Mouse (Mus musculus) embryo, embryonic 11 days (tissue): ENCODE data around the gene Ctdspl.
A peak's percentile ranks its signal among the peaks of the same experiment; 100 is the strongest.

ENCODE experiments used
- DNase-seq: peaks from one replicate; pipeline ENCODE4 v3.0.0-alpha.2; 2015

The Ctdspl gene

DNA sequence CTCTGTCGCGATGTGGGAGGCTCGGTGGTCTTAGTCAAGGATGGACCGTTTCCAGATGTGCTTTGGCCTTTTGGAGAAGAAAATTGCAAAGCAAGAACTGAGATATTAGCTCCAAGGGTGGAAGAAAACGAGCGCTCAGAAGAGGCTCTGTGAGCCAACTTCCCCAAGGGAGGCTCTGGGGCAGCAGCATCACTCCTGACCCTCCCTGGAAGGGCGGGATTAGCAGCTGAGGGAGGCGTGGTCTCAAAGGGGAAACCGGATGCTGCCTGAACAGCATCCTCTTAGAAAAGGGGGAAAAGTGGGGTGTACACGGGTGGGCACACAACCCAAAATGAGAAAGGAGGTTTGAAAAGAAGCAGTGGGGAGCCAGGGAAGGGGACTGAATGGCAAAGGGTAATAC, 23.8 kb downstream of the Ctdspl start:
- no peak for DNase-seq

DNA sequence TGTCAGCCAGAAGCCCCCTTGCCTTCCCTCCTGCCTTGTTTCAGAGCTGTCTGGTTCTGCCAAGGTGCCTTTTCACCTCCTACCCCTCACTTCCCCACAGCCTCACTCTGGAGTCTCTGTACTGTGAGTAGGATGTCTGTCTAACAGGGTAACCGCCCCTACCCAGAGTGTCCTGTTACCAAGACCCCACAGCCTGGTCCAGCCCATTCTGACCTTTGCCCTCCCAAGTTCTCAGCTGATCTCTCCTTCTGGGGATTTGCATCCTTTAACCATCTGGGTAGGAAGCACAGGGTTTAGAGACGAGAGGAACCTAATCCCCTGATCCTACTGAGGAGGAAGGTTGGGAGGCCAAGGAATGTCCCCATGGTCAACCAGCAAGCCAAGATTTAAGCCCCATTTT, 24.5 kb downstream of the Ctdspl start:
- no peak for DNase-seq

DNA sequence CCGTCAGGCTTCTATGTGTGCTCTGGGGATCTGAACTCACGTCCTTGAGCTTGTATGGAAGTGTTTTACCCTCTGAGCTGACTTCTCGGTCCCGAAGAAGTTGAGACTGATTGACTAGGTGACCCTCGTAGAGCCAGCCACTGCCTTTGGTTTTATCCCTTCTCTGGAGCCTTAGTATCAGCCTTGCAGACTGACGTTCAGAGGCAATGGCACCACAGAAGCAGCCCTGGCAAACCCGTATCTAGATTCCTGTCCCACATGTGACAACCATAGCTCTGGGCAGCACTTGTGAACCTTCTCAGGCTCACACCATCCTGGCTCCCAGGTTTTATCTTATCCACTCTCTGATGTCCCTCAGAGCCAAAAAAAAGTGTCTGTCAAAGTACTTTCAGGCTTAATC, 25.1 kb downstream of the Ctdspl start:
- DNase-seq: no peak

DNA sequence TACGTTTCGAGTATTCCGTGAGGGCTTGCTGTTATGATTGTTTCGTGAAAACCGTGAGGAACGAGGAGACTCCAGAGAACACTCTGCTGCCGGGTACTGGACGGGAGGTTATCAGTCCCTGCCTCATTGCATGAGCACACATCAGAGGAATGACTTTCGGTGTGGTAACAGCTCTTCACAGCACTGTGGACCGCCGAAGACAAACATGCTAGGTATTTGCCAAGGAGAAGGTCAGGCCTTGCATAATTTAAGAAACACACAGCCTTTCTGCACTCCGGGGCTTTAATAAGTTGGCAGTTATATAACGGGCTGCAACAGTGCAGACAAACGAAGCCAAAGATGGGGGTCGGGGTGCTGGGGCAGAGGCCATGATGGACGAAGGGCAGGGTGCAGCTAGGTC, 25.9 kb downstream of the Ctdspl start:
- no peak for DNase-seq

DNA sequence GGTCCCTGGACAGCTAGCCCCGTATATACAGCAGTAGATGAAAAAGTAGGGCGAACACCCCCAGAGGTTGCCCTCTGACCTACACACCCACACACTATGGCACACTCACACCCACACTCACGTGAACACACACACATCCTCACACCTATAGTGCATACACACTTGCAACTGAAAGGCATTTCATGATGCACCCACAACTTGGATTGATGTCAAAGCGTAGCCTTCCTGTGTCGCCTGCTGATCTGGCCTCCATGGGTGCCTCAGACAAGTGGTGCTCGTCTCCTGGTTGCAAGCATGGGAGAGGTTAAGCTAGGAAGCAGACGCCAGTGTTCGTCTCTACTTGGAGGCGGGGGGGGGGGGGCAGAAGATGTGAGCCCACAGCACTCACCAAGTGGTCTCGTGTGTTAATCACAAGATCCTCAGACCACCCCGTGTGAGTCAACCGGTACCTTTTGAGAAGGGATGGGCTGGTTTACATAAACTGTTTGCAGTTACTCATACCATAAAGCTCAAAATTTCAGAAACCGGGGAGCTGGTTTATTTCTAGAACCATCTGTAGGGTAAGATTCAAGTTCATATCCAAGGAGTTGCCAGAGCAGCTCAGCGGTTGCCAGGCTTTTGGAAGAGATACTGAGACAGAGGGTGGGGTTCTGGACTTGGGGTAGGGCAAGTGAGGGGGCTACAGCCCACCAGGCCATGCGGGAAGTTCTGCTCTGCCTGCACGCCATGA, 27.4 kb downstream of the Ctdspl start:
- no peak for DNase-seq

DNA sequence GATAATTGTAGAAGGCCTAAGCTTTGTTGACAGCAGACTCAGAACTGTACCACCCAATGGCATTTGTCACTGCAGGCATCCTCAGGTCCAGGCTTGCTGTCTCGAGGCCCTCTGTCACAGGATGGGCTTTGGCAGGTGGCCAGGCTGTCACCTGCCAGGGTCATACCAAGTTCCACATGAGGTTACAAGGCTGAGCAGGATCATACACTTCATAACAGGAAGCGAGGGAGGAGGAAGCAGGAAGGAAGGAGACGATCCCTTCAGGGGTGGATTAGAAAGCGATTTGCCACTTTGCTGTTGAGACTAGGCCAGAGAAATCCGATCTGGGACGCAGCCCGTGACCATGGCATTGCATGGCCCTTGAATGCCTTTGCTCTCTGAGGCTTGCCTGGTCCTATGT, 32.5 kb downstream of the Ctdspl start:
- DNase-seq: no peak

DNA sequence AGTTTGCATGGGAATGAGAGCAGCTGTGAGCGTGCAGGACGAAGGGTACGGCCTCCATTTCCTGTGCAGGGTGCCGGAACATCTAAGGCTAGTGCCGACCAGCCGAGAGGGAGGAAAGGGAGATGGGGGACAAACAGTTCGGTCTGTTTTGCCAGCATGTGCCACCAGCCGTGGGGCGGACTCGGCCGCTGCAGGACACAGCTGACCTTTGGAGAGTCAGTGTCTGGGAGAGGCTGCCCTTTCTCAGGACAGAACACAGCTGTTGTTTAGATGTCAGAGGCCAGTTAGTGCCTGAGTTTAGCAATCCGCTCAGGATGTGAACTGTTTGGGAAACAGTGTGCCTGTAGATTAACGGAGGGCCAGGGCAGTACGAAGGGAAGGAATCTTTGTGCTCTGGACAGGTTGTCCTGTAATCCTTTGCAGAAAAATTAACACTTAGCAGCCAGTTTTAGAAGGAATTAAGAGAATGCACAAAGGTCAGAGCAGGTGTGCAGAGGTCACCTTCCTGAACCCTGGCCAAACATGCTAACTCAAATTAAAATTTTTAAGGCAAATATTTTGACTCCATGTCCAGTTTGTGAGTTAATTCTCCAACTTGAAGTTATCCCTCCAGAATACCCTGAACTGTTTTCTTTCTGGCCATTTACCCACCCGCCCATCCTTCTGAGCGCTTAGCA, 34.3 kb downstream of the Ctdspl start:
- peak; percentile 62 for DNase-seq

DNA sequence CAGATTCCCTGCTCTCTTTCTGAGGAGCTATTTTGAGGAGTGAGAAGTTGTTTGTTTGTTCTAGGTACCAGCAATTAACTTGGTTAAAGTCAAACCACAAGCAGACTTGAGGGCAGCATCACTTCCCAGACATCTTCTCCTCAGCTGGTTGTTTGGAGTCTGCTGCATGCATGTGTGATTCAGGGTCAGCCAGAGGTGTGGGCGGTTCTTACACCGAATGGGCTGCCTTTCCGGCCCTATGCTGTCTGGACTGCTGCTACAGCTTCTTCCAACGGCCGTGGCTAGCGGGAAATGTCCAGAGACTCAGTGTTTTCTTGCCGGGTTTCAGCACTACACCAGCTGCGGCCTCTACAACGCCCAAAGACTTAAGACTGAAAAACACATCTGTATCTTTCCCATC, 36.9 kb downstream of the Ctdspl start:
- DNase-seq: no peak

DNA sequence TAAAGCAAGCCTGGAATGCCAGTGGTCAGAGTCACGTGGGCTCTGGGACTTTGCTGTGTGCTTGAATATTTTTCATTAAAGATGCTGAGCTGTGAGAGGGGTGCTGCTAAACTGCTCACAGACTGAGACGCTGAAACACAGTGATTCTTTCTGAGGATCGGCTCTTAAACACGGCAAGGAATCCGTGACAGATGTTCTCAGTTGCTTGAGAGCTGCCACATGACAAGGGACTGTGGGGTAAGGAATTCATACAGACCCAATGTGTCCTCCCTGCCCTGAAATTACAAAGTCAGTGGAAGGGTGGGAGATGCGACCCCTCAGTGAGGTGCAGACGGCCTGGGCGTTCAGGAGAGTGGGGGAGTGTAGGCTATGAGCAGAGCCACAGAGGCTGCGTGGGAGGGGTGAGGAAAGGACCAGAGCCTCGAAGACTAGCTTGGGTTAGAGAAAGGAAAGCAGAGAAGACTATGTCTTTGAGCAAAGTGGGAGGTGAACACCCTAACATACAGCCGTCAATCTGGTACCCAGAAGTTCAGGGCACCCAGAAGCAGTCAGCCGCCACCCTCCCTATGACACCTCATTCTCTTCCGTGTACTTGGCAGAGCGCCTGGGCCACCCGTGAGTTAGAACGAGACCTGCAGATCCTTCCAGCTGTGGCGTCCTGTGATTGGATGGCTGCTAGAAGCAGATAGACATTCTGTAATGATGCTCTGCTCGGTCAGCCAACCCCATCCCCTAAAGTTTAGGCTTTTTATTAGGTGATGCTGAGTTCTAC, 38.2 kb downstream of the Ctdspl start:
- no peak for DNase-seq

DNA sequence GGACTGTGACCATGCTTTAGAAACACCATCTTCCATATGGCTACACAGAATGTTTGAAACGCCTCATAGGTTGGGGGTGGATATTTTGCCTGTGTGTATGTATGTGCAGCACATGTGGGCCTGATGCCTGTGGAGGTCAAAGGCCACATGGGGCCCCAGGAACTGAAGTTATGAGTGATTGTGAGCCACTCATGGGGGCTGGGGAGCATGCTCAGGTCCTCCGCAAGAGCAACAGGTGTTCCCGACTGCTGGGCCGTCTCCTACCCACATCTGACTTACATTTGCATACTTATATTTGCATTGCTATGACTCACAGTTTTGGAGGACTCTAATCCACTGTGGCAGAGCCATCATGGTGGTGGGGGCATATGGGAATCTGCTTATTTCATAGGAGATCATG, 43.6 kb downstream of the Ctdspl start:
- DNase-seq: no peak

DNA sequence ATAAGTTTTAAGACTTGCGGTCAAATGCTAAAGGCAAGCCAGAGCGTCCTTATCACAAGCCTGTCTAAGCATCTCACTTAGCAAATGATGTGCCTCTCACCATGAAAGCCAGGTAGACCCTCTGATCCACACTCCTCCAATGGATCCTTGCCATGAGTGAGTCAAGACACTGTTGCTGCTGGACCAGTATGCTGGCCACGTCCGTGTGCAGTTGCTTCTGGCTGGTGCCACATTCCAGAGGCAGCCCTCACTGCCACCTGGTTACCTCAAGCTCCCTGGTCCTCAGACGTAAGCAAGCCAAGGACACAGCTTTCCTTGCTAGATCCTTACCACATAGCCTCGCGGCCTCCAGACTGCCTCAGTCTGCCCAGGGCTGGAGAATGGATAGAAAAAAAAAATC, 46.8 kb downstream of the Ctdspl start:
- no peak for DNase-seq

DNA sequence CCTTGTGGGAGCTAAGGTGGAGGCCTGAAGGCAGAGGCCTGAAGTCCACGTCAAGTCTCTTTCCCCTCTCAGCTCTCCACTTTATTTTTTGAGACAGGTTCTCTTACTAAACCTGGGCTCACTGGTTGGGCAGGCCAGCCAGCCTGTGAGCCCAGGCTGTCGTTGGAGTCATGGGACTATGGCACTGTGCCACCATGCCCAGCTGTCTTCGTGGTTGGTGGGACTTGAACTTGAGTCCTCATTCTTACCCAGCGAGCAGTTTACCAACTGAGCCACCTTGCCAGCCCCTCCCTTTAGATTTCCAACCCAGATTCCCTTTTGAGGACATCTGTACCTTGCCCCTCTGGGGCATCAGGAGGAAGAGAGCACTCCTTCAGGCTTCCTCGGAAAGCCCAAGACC, 47.3 kb downstream of the Ctdspl start:
- no peak for DNase-seq

DNA sequence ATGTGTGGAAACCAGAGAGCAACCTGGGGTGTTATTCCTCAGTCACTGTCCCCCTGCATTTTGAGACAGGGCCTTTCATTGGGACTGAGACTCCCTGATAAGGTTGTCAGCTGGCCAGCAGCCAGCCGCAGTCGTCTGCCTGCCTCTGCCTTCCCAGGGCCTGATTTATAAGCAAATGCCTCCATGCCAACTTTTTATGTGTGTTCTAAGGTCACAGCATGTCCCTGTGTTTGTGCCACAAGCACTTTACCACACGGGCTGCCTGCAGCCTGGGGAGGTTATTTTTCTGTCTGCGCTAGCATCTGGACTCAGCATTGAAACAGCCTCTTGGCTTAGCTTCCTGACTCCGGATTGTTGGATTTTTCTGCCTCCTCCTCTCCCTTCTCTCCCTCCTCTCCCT, 47.9 kb downstream of the Ctdspl start:
- no peak for DNase-seq

DNA sequence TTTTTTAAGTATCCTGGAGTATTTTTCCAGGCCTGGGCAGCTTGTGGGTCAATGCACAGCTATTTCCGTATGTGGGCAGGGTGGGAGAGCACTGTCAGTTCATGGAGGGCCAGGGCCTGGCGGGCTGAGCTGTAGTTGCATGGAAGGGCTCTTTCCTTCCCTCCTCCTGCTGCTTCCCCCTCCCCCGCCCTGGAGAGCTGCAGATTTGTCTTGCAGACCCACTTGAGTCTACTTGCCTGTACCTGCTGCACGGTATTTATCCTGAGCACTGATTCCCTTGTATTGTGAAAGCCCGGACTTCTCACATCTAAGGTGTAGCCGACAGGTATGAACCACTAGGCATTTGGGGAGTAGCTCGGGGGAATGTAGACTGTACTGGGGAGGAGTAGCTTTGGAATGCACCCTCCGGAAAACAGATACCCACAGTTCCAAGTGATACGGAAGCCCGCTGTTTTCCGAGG, 49.0 kb downstream of the Ctdspl start:
- DNase-seq: no peak

DNA sequence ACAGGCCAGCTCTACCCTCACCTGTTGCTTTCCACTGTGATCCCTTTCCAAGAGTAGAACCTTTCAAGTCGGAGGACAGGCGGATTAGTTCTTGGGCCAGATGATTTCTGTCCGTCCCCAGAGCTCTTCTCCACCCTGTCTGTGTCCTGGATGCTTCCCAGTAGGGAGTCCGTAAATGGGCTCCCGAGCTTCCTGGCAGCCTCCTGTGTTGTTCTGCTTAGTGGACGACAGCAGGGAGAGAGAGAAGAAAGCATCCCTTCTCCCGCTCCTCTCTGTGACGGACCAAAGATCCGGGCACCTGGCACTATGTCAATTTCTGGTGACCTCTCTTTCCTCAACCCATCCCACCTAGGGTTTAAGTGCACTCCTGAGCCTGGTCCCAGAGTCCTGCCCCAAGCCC, 49.5 kb downstream of the Ctdspl start:
- no peak for DNase-seq

DNA sequence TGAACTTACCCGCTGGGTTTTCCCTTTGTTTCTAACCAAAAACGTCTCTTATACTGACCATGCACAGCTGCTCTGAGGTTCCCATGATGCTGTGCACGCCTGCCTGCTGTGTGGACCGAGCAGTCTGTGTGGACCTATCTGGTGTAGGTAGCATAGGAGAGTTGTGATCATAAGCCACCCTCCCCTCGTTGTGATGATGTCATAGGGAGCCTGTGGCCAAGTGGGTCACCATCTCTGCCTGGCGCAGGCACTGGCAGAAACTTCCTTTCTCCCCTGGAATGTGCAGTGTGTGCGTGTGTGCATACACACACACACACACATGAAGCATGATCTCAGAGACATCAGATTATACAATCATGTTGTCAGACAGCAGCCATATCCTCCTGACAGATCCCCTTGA, 50.3 kb downstream of the Ctdspl start:
- no peak for DNase-seq

DNA sequence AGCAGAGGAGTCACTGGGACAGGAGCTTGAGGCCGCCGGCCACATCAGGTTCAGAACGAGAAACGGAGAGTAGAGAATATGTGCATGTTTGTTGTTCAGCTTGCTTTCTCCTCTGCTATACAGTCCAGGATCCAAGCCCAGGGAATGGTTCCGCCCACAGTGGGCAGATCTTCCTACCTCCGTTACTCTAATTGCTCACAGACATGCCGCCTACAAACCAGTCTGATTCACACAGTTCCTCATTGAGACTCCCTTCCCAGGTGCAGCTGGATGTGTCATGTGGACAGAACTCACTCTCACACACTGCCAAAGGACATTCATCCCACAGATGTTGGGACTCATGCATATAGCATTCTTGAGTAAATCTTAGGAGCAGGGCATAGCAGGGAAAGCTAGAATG, 51.2 kb downstream of the Ctdspl start:
- no peak for DNase-seq

DNA sequence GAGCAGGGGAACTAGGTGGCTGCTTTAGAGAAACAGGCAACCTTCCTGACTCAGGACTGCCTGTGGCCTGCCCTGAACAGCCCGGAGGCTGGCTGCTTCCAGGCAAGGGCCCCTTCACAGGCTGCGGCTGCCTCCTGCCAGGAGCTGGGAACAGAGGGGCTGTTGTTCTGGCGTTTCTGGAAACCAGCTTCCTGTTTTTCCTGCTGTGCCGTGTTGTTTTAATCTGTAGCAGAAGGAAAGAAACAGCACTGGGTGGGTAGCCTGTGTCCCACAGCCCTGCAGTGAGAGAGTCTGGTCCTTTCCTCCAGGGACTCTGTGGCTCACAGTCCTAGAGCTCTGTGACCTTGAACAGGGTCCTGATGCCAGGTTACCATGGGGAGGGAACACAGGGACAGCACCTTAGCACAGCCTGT, 54.2 kb downstream of the Ctdspl start:
- DNase-seq: peak; percentile 75

DNA sequence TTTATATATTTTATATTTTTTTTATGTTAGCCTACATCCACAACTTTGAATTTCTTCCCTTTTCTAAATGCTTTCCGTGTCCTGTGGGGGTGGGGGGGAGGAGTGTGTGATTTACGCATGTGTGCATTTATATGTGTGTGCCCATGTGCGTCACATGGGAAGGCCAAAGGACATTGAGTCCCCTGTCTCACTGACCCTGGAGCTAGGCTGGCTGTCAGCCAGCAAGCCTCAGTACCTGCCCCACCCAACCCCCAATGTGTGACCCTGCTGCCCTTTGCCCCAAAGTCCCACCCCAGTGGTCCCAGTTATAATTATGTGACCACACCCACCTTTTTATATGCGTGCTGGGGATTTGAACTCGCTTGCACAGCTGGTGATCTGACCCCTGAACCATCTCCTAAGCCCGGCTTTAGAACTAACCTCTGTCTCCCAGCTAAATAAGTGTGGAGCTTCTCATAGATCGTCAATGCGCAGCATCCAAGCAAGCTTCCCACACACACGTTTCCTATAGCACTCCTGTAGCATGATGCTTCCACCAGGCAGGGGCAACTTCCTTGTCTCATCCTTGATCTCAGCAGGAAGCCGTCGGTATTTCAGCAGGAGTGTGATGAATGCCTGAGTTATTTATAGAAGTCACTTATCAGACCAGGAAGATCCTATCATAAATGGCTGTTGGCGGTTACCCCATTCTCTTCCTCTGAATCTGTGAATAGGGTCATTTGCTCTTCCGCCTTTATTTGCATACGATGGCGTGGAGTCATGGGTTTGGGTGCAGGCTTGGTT, 58.6 kb downstream of the Ctdspl start:
- no peak for DNase-seq

DNA sequence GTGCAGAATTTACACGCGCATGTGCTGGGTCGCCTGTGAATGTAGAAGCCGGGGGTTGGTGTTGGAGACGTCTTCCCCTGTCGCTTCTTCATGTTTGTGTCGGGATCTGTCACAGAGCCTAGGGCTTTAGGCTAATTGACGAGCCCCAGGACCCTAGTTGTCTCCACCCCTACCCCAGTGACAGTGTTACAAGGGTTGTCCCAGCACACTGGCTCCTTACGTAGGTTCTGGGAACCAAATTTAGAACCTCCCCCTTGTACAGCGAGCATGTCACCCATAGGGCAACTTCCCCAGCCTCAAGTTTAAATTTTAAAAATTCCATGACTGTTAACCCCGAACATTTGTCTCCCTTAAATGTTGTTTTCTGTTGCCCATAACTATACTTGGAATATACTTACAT, 60.0 kb downstream of the Ctdspl start:
- no peak for DNase-seq

DNA sequence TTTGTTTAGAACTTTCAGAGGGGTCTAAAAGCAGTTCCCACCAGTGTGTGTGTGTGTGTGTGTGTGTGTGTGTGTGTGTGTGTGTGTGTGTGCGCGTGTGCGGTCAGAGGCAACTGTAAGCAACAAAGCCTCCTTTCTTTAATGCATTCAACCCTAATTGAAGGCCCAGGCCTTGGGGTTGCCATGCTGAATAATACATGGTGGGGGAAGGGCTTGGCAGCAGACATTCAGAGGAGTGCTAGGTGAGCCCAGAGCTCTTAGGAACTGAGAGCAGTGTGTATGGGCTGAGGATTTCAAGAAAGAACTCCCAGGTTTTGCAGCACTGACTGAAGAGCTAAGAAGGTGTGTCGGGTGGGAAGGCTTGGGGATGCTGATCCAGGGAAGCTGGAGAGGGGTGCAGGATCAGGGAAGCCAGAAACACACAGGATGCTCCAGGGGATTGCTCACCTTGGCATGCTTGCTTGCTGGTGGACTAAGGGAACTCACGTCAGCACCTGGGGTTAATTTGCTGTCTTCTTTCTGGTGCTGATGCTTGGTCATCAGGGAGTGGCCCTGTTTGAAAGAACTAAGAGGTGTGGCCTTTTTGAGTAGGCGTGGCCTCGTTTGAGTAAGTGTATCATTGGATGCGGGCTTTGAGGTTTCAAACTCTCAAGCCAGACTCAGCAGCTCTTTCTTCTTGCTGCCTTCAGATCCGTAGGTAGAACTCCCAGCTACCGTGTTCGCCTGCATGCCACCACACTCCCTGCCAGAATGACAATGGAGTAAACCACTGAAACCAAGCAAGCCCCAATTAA, 62.7 kb downstream of the Ctdspl start:
- DNase-seq: no peak

DNA sequence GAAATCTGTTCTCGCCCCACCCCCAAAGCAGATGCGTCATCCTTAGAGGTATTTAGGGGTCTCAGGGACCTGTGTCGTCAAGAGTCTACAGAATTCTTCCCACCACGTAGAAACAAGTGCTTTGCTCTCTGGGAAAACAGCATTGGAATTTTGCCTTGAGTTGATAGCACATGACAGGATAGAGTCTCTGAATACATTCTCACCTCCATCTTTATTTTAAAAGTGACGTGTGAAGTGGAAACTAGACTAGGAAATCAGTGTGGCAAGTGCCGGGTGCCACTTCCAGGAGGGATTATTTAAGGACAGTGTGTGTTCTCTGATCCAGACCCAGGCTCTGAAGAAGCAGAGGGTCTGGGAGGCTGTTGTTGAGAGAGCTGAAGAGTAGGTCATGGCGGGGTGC, 64.2 kb downstream of the Ctdspl start:
- DNase-seq: no peak
